Mouse (Mus musculus): ENCODE measurements around the gene Dcbld1.
"Not testable (repeated sequence)": the region's sequence is repeated elsewhere in the genome, so short reads cannot be mapped to it uniquely, and the experiment has no call there.

Gene Dcbld1

GRCm38 (mm10) chr10:52302271-52302670 is 68.9 kb downstream of the Dcbld1 start:
- no peak for DNase-seq (ENCODE audit: low spot score in 2 of 2)

- DNase-seq (ENCODE audit: low spot score in 2 of 2): no peak
Observed at GRCm38 (mm10) chr10:52304574-52304973, 71.2 kb downstream of the Dcbld1 start.

- DNase-seq (ENCODE audit: low spot score in 2 of 2): no peak
Observed at GRCm38 (mm10) chr10:52309196-52309595, 75.8 kb downstream of the Dcbld1 start.

- DNase-seq (ENCODE audit: low spot score in 2 of 2): no peak
Observed at GRCm38 (mm10) chr10:52319506-52320286, 86.3 kb downstream of the Dcbld1 start.

GRCm38 (mm10) chr10:52321918-52322317 is 88.5 kb downstream of the Dcbld1 start:
- no peak for DNase-seq (ENCODE audit: low spot score in 2 of 2)

- DNase-seq (ENCODE audit: low spot score in 2 of 2): no peak
Observed at GRCm38 (mm10) chr10:52331007-52331406, 97.6 kb downstream of the Dcbld1 start.

GRCm38 (mm10) chr10:52343324-52343723 is 109.9 kb downstream of the Dcbld1 start:
- not testable (repeated sequence) for DNase-seq (ENCODE audit: low spot score in 2 of 2)

GRCm38 (mm10) chr10:52353184-52353583 is 119.8 kb downstream of the Dcbld1 start:
- DNase-seq (ENCODE audit: low spot score in 2 of 2): no peak

GRCm38 (mm10) chr10:52358467-52358866 is 125.0 kb downstream of the Dcbld1 start, which contains the start of gene Gm26741:
Gm26741 (plus strand) TSS chr10:52358767.
- no peak for DNase-seq (ENCODE audit: low spot score in 2 of 2)

- no peak for DNase-seq (ENCODE audit: low spot score in 2 of 2)
Observed at GRCm38 (mm10) chr10:52360241-52360735, 126.9 kb downstream of the Dcbld1 start.

GRCm38 (mm10) chr10:52360862-52361609 is 127.6 kb downstream of the Dcbld1 start:
- no peak for DNase-seq (ENCODE audit: low spot score in 2 of 2)

GRCm38 (mm10) chr10:52368376-52368775 is 135.0 kb downstream of the Dcbld1 start:
- DNase-seq (ENCODE audit: low spot score in 2 of 2): no peak

Data from urinary bladder, adult 18-20 months (tissue).